Mouse (Mus musculus): Measurements from ENCODE around the gene Cdc42bpb.

DNA sequence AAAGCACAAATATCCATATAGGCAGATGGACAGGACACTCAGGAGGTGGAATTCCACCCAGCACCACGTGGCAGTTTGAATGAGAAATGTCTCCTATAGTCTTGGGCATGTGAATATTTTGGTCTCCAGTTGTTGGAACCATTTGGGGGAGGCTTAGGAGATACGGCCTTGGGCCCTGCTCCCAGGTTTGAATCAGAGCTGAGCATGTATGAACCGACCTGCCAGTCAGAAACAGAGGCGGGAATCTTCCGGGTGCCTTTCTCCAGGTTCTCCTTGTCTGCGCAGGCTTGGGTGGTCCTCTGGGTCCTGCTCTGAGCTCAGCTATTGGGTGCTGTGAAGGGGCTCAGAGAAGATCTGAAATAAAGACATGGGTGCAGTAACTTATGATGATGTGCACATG lies 16.5 kb upstream of the Cdc42bpb start:
- TF ChIP-seq CTCF (IDR thresholded peaks at IDR 0.05) (no peak), POLR2A (IDR thresholded peaks at IDR 0.05; ENCODE audit: insufficient read depth, low read depth, low read length) (no peak)

All from heart, adult 2 months (tissue).